Mouse (Mus musculus): Measurements from ENCODE around the gene Rpl3. TPM values are rescaled to one million over a fixed set of nuclear protein-coding genes. Genes with fewer than 3 reads are reported as not detected.

The Rpl3 gene
- 1,289 and 1,347 TPM in 2 replicates for polyA plus RNA-seq (2014; fragmentation: Nextera tagmentation; extraction: Ambion mirVana)

DNA sequence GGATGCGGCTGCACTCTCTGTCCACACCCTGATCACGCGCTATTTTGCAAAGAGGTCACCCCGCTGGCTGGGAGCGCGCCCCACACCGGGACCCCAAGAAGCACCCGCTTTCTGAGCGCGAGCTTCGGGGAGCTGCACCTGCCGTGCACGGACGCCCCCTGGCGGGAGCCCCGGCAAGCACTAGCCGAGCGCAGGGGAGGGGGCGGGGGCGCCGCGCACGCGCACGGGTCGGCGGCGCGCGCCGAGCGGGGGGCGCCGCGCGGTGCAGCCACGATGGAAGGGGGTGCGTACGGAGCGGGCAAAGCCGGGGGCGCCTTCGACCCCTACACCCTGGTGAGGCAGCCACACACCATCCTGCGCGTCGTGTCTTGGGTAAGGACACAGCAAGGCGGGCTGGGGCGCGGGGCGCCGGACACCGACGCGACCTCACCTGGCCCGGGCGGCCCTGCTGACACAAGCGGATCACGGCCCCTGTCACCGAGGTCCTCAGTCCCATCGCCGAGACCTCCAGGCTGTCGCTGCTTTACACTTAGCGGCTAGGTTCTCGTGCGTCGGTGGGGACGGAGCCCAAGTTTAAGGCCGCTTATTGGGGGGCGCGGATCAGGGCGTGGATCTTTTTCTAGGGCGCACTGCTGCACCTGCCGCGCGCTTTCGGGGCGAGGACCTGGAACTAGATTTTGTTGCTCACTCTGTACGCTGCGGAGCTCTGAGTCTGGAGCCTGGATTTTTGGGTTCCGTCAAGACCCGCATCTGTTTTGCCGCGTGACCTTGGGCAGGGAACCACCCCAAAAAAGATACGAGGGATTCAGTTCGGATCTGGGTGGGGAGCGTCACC, at the start of gene Rpl3, which contains the start of gene Syngr1:
TSS of gene Rpl3 (minus strand) at position 748 of the 835 bp plus-strand sequence.
TSS of gene Syngr1 (plus strand) at position 214 of the 835 bp plus-strand sequence.
- H3K27ac ChIP-seq (replicated peaks; ENCODE audit: low read depth, low read length): no peak within 1 kb of the TSS
- H3K9me3 ChIP-seq (replicated peaks; ENCODE audit: control insufficient read depth, low read length): no peaks in the 10 kb centered on the region
- peaks cover 22% of the 10 kb centered on the region for H3K27me3 ChIP-seq (ENCODE audit: control insufficient read depth, insufficient read depth, low read length)
- H3K4me2 ChIP-seq (ENCODE audit: low read depth, low read length): peak within 1 kb of the TSS; percentile 95
- 1% methylated on average over 86 of the region's 86 CpGs for WGBS
- peak; percentile 75 for DNase-seq (ENCODE audit: low spot score)
- H3K36me3 ChIP-seq (replicated peaks; ENCODE audit: control insufficient read depth, insufficient read depth, low read depth, low read length): no peaks in the 10 kb centered on the region
- peak within 1 kb of the TSS; percentile 65 for H3K4me3 ChIP-seq (ENCODE audit: low read depth, low read length)
- H3K4me1 ChIP-seq (ENCODE audit: control insufficient read depth, insufficient read depth, low read length): no peaks in the 10 kb centered on the region
- H3K9ac ChIP-seq (replicated peaks; ENCODE audit: low read length): peak within 1 kb of the TSS; percentile 65
- peak; percentile 80; the same call in 1 of the 2 replicates for ATAC-seq (replicated peaks; ENCODE audit: insufficient number of reproducible peaks, low FRiP score, low TSS enrichment, low read depth)

GRCm38 (mm10) chr15:80140878-80141277, 49.2 kb upstream of the Rpl3 start:
- Histone ChIP-seq H3K4me1 (ENCODE audit: control insufficient read depth, insufficient read depth, low read length) (no peaks in the 10 kb centered on the region), H3K27me3 (ENCODE audit: control insufficient read depth, insufficient read depth, low read length) (no peaks in the 10 kb centered on the region), H3K27ac (replicated peaks; ENCODE audit: low read depth, low read length) (no peak overlapping the region), H3K9me3 (replicated peaks; ENCODE audit: control insufficient read depth, low read length) (no peaks in the 10 kb centered on the region), H3K36me3 (replicated peaks; ENCODE audit: control insufficient read depth, insufficient read depth, low read depth, low read length) (peaks cover 6% of the 10 kb centered on the region), H3K9ac (replicated peaks; ENCODE audit: low read length) (no peak overlapping the region), H3K4me3 (ENCODE audit: low read depth, low read length) (no peak overlapping the region), H3K4me2 (ENCODE audit: low read depth, low read length) (no peak overlapping the region)
- WGBS: 92% methylated on average over 3 of the region's 3 CpGs
- ATAC-seq (replicated peaks; ENCODE audit: insufficient number of reproducible peaks, low FRiP score, low TSS enrichment, low read depth) (no peak), DNase-seq (ENCODE audit: low spot score) (no peak)

- 98% methylated on average over 2 of the region's 2 CpGs for WGBS
- Histone ChIP-seq H3K4me2 (ENCODE audit: low read depth, low read length) (no peak overlapping the region), H3K9ac (replicated peaks; ENCODE audit: low read length) (no peak overlapping the region), H3K9me3 (replicated peaks; ENCODE audit: control insufficient read depth, low read length) (no peaks in the 10 kb centered on the region), H3K27me3 (ENCODE audit: control insufficient read depth, insufficient read depth, low read length) (no peaks in the 10 kb centered on the region), H3K4me3 (ENCODE audit: low read depth, low read length) (no peak overlapping the region), H3K36me3 (replicated peaks; ENCODE audit: control insufficient read depth, insufficient read depth, low read depth, low read length) (peaks cover 6% of the 10 kb centered on the region), H3K4me1 (ENCODE audit: control insufficient read depth, insufficient read depth, low read length) (no peaks in the 10 kb centered on the region), H3K27ac (replicated peaks; ENCODE audit: low read depth, low read length) (no peak overlapping the region)
- ATAC-seq (replicated peaks; ENCODE audit: insufficient number of reproducible peaks, low FRiP score, low TSS enrichment, low read depth) (no peak), DNase-seq (ENCODE audit: low spot score) (no peak)
Observed at GRCm38 (mm10) chr15:80140302-80140701, 48.6 kb upstream of the Rpl3 start.

DNA sequence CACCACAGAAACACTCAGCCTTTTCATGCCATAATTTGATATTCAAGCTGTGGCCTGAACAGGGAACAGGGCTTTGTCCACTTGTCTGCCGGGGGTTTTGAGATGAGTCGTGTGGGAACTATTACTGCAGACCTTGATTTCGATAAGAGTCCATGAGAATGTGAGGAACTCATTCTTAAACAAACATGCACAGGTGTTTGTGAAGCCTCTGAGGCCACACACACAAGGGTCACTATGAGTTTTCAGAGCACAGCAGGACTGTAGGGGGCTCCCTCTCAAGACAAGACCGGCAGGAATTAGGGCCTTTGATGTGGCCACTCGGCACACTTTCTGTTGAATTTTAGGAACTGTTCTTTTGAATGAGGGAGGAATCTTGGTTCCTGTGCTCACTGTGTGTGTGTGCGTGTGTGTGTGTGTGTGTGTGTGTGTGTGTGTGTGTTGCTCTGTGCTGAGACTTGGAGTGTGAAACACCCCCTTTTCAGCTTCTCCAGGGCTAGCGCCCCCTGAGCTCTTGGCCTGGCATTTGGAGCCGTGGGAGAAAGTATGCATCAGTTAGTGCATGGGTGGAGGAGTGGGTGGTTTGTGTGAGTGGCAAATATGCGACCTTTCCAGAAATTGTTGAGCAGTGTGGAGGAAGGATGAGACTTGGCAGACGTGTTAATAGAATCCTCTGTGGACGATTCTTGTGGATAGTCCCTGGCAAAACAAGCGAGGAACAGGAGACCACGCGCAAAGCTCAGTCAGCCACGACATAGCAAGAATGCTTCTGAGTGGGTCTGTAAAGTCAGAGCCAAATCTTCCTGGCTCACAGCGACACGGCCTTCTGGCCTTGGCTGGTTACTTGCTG, 46.5 kb upstream of the Rpl3 start:
- peaks cover 6% of the 10 kb centered on the region for H3K4me1 ChIP-seq (ENCODE audit: control insufficient read depth, insufficient read depth, low read length)
- no peak for ATAC-seq (replicated peaks; ENCODE audit: insufficient number of reproducible peaks, low FRiP score, low TSS enrichment, low read depth)
- H3K4me2 ChIP-seq (ENCODE audit: low read depth, low read length): no peak overlapping the region
- no peak overlapping the region for H3K9ac ChIP-seq (replicated peaks; ENCODE audit: low read length)
- no peak for DNase-seq (ENCODE audit: low spot score)
- H3K9me3 ChIP-seq (replicated peaks; ENCODE audit: control insufficient read depth, low read length): no peaks in the 10 kb centered on the region
- 78% methylated on average over 17 of the region's 17 CpGs for WGBS
- no peaks in the 10 kb centered on the region for H3K27me3 ChIP-seq (ENCODE audit: control insufficient read depth, insufficient read depth, low read length)
- peaks cover 6% of the 10 kb centered on the region for H3K36me3 ChIP-seq (replicated peaks; ENCODE audit: control insufficient read depth, insufficient read depth, low read depth, low read length)
- H3K4me3 ChIP-seq (ENCODE audit: low read depth, low read length): no peak overlapping the region
- no peak overlapping the region for H3K27ac ChIP-seq (replicated peaks; ENCODE audit: low read depth, low read length)

- no peak for DNase-seq (ENCODE audit: low spot score)
- ATAC-seq (replicated peaks; ENCODE audit: insufficient number of reproducible peaks, low FRiP score, low TSS enrichment, low read depth): no peak
- no peak overlapping the region for H3K4me3 ChIP-seq (ENCODE audit: low read depth, low read length)
- peaks cover 6% of the 10 kb centered on the region for H3K4me1 ChIP-seq (ENCODE audit: control insufficient read depth, insufficient read depth, low read length)
- H3K36me3 ChIP-seq (replicated peaks; ENCODE audit: control insufficient read depth, insufficient read depth, low read depth, low read length): peaks cover 6% of the 10 kb centered on the region
- WGBS: 91% methylated on average over 3 of the region's 3 CpGs
- H3K27ac ChIP-seq (replicated peaks; ENCODE audit: low read depth, low read length): no peak overlapping the region
- no peaks in the 10 kb centered on the region for H3K9me3 ChIP-seq (replicated peaks; ENCODE audit: control insufficient read depth, low read length)
- H3K27me3 ChIP-seq (ENCODE audit: control insufficient read depth, insufficient read depth, low read length): no peaks in the 10 kb centered on the region
- H3K4me2 ChIP-seq (ENCODE audit: low read depth, low read length): no peak overlapping the region
- H3K9ac ChIP-seq (replicated peaks; ENCODE audit: low read length): no peak overlapping the region
Observed at GRCm38 (mm10) chr15:80136645-80137044, 45.0 kb upstream of the Rpl3 start.

- Histone ChIP-seq H3K4me1 (ENCODE audit: control insufficient read depth, insufficient read depth, low read length) (peaks cover 6% of the 10 kb centered on the region), H3K36me3 (replicated peaks; ENCODE audit: control insufficient read depth, insufficient read depth, low read depth, low read length) (peaks cover 3% of the 10 kb centered on the region; the same call in 1 of the 2 replicates), H3K9me3 (replicated peaks; ENCODE audit: control insufficient read depth, low read length) (no peaks in the 10 kb centered on the region), H3K9ac (replicated peaks; ENCODE audit: low read length) (no peak overlapping the region), H3K4me2 (ENCODE audit: low read depth, low read length) (no peak overlapping the region), H3K27ac (replicated peaks; ENCODE audit: low read depth, low read length) (no peak overlapping the region), H3K27me3 (ENCODE audit: control insufficient read depth, insufficient read depth, low read length) (no peaks in the 10 kb centered on the region), H3K4me3 (ENCODE audit: low read depth, low read length) (no peak overlapping the region)
- ATAC-seq (replicated peaks; ENCODE audit: insufficient number of reproducible peaks, low FRiP score, low TSS enrichment, low read depth): no peak
- no peak for DNase-seq (ENCODE audit: low spot score)
- 88% methylated on average over 2 of the region's 2 CpGs for WGBS
Observed at GRCm38 (mm10) chr15:80135499-80135898, 43.8 kb upstream of the Rpl3 start.

GRCm38 (mm10) chr15:80134450-80134847, 42.8 kb upstream of the Rpl3 start:
- WGBS: 63% methylated on average over 9 of the region's 9 CpGs
- ATAC-seq (replicated peaks; ENCODE audit: insufficient number of reproducible peaks, low FRiP score, low TSS enrichment, low read depth): no peak

More at GRCm38 (mm10) chr15:80134450-80134847, 42.8 kb upstream of the Rpl3 start:
- Histone ChIP-seq H3K9ac (replicated peaks; ENCODE audit: low read length) (peak overlapping the region; percentile 91), H3K9me3 (replicated peaks; ENCODE audit: control insufficient read depth, low read length) (no peaks in the 10 kb centered on the region), H3K27ac (replicated peaks; ENCODE audit: low read depth, low read length) (0 out of 2 replicates have a peak overlapping the region, but pooled peaks have one; percentile 35), H3K27me3 (ENCODE audit: control insufficient read depth, insufficient read depth, low read length) (no peaks in the 10 kb centered on the region), H3K4me3 (ENCODE audit: low read depth, low read length) (peak overlapping the region; percentile 58), H3K36me3 (replicated peaks; ENCODE audit: control insufficient read depth, insufficient read depth, low read depth, low read length) (peaks cover 3% of the 10 kb centered on the region; the same call in 1 of the 2 replicates), H3K4me1 (ENCODE audit: control insufficient read depth, insufficient read depth, low read length) (peaks cover 6% of the 10 kb centered on the region), H3K4me2 (ENCODE audit: low read depth, low read length) (peak overlapping the region; percentile 73)
- no peak for DNase-seq (ENCODE audit: low spot score)
